Mouse (Mus musculus): ENCODE data around the gene Dcaf7. TPM values are rescaled to one million over a fixed set of nuclear protein-coding genes. Genes with fewer than 3 reads are reported as not detected.

Gene Dcaf7
- polyA plus RNA-seq, 3 experiments from 2014 or later = 18.5 to 25.5 (median 22.3) TPM

Other genes starting within 250 kb of the Dcaf7 start
- gene Cyb561, start 83.5 kb upstream of the Dcaf7 start, polyA plus RNA-seq (2017; shearing (Covaris generic)) = 1 to 10 TPM in 2 of 3 experiments, under 1 TPM in 1; 0.34 to 1.8 (median 1.3) TPM
- gene Ace, start 68.9 kb upstream of the Dcaf7 start, polyA plus RNA-seq (2017; shearing (Covaris generic)) = not detected
- gene Ace3, start 42.2 kb upstream of the Dcaf7 start, polyA plus RNA-seq (2017; shearing (Covaris generic)) = not detected
- under 1 TPM in 1 of 3 experiments, not detected in 2; 0.16 TPM for gene Kcnh6, start 28.7 kb upstream of the Dcaf7 start, polyA plus RNA-seq (2017; shearing (Covaris generic))
- 10 to 100 TPM in 2 of 3 experiments, 1 to 10 TPM in 1; 7.7 to 14.5 (median 13.3) TPM for gene Taco1, start 29.2 kb downstream of the Dcaf7 start, polyA plus RNA-seq (2017; shearing (Covaris generic))
- gene Map3k3, start 47.7 kb downstream of the Dcaf7 start, polyA plus RNA-seq (2017; shearing (Covaris generic)) = 10 to 100 TPM; 11.5 to 33.4 (median 33.3) TPM
- not detected for gene Gm10840, start 124.0 kb downstream of the Dcaf7 start, polyA plus RNA-seq (2017; shearing (Covaris generic))
- 100 to 1,000 TPM; 535 to 666 (median 652) TPM for gene Limd2, start 124.0 kb downstream of the Dcaf7 start, polyA plus RNA-seq (2017; shearing (Covaris generic))
- gene Strada, start 165.3 kb downstream of the Dcaf7 start, polyA plus RNA-seq (2017; shearing (Covaris generic)) = 10 to 100 TPM; 28.1 to 45.4 (median 37.4) TPM
- 10 to 100 TPM; 77.0 to 93.9 (median 77.0) TPM for gene Ccdc47, start 179.5 kb downstream of the Dcaf7 start, polyA plus RNA-seq (2017; shearing (Covaris generic))
- gene Ddx42, start 180.1 kb downstream of the Dcaf7 start, polyA plus RNA-seq (2017; shearing (Covaris generic)) = 10 to 100 TPM; 55.6 to 92.5 (median 83.3) TPM
- 10 to 100 TPM; 31.7 to 66.8 (median 55.9) TPM for gene Ftsj3, start 219.2 kb downstream of the Dcaf7 start, polyA plus RNA-seq (2017; shearing (Covaris generic))
- 100 to 1,000 TPM; 145 to 157 (median 154) TPM for gene Psmc5, start 219.3 kb downstream of the Dcaf7 start, polyA plus RNA-seq (2017; shearing (Covaris generic))
- gene Smarcd2, start 236.1 kb downstream of the Dcaf7 start, polyA plus RNA-seq (2017; shearing (Covaris generic)) = 10 to 100 TPM; 16.2 to 24.9 (median 23.1) TPM
- gene Tcam1, start 239.8 kb downstream of the Dcaf7 start, polyA plus RNA-seq (2017; shearing (Covaris generic)) = under 1 TPM in 2 of 3 experiments, not detected in 1; 0.09 to 0.14 TPM